Mouse (Mus musculus): ENCODE data around the gene Ston2. TPM values are rescaled to one million over a fixed set of nuclear protein-coding genes. Genes with fewer than 3 reads are reported as not detected.
A peak's percentile ranks its signal among the peaks of the same experiment; 100 is the strongest.

Ston2 gene
- polyA plus RNA-seq, 1 experiment from 2014 or later = 7.4 TPM

DNA sequence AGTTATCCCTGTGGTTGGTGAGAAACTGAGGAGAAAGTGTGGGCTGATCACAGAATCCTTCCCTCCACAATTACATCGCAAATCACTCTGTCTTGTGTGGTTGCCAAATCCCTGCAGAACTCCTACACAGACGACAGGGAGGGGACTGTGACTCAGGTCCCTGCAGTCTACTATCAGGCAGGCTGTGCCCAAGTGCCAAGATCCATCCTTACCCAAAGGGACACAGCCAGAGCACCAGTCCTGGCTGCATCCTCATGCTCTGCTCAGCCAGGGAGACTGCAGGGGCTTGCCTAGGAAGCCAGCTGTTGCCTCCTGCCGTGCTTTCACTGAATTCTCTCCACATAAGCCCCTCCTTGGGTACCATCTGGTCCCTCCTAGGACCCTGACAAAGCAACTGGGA lies 77.3 kb downstream of the Ston2 start:
- Histone ChIP-seq H3K27me3 (no peaks in the 10 kb centered on the region), H3K4me1 (replicated peaks) (peaks cover 10% of the 10 kb centered on the region)

DNA sequence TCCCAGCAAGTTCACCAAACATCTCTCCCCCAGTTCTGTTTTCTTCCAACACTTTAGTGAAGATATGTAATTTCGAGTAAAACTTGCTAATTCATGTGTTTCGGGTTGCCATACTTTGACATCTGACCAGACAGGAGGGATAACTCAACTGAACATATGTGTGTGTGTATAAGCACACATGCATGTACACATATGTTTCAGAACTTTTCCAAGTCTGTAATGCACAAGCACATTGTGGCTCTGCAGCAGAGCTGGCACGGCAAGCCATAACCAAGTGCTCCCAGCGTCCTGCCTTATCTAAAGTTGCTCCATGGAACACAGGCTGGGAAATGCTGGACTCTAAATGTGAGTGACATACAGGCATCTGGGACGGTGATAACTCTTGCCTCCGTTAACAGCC lies 78.6 kb downstream of the Ston2 start:
- Histone ChIP-seq H3K27me3 (no peaks in the 10 kb centered on the region), H3K9me3 (no peaks in the 10 kb centered on the region), H3K27ac (no peak overlapping the region), H3K4me2 (replicated peaks) (no peak overlapping the region), H3K4me3 (replicated peaks) (no peak overlapping the region), H3K36me3 (no peaks in the 10 kb centered on the region), H3K4me1 (replicated peaks) (peaks cover 10% of the 10 kb centered on the region), H3K9ac (replicated peaks) (no peak overlapping the region)
- 89% methylated on average over 6 of the region's 6 CpGs for WGBS
- no peak for ATAC-seq

More for the DNA sequence above, 77.3 kb downstream of the Ston2 start:
- H3K27ac ChIP-seq = peak overlapping the region; percentile 39
- H3K4me3 ChIP-seq (replicated peaks) = no peak overlapping the region
- H3K9ac ChIP-seq (replicated peaks) = no peak overlapping the region; the same call in 1 of the 2 replicates
- H3K9me3 ChIP-seq = no peaks in the 10 kb centered on the region
- no peak overlapping the region for H3K4me2 ChIP-seq (replicated peaks)
- no peaks in the 10 kb centered on the region for H3K36me3 ChIP-seq
- peak; percentile 45; the same call in 1 of the 2 replicates for ATAC-seq
- 36% methylated on average over 3 of the region's 3 CpGs for WGBS

DNA sequence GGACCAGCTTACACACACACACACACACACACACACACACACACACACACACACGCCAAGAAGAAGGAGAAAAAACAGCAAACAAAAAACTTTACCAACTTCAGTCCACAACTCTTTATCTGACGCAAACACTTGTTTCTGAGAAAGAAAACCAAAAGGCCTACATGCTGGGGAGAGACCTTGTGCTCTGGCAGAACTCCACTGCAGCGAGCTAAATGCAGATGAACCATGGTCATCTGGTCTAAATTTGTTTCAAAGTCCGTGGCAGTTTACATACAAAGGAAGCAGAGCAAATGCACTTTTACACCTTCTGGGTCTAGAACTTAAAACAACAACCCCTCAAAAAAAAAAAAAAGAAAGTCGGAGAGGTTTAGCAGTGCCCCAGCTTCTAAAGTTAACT lies 79.0 kb downstream of the Ston2 start:
- Histone ChIP-seq H3K27ac (no peak overlapping the region), H3K9me3 (no peaks in the 10 kb centered on the region), H3K4me1 (replicated peaks) (peaks cover 10% of the 10 kb centered on the region), H3K4me3 (replicated peaks) (no peak overlapping the region), H3K4me2 (replicated peaks) (no peak overlapping the region), H3K36me3 (no peaks in the 10 kb centered on the region), H3K27me3 (no peaks in the 10 kb centered on the region), H3K9ac (replicated peaks) (no peak overlapping the region)
- no peak for ATAC-seq
- WGBS = 83% methylated on average over 4 of the region's 5 CpGs

DNA sequence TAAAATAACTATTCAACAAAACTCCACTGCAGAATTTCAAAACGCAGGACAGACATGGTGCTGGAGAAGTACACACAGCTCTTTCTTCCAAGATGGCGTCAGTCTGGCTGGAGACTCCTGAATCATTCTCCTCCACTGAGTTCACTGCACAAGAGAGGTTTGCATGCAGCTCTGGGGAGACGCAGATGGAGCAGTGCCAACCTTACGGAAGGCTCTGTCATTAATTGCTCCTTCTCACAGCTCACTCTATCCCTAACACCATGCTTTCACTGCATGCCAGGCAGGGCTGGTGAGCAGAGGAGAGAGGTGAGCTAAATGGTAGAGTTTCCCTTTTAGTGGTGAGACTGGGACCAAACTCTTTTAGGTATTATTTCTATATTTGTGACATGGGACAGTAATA lies 80.4 kb downstream of the Ston2 start:
- no peaks in the 10 kb centered on the region for H3K36me3 ChIP-seq
- H3K4me2 ChIP-seq (replicated peaks) = no peak overlapping the region
- no peak overlapping the region for H3K9ac ChIP-seq (replicated peaks)
- WGBS = 79% methylated on average over 4 of the region's 4 CpGs
- H3K4me1 ChIP-seq (replicated peaks) = peaks cover 10% of the 10 kb centered on the region
- no peak overlapping the region for H3K27ac ChIP-seq
- no peaks in the 10 kb centered on the region for H3K9me3 ChIP-seq
- 0 out of 2 replicates have a peak, but pooled peaks have one; percentile 37 for ATAC-seq
- H3K4me3 ChIP-seq (replicated peaks) = no peak overlapping the region
- H3K27me3 ChIP-seq = no peaks in the 10 kb centered on the region

DNA sequence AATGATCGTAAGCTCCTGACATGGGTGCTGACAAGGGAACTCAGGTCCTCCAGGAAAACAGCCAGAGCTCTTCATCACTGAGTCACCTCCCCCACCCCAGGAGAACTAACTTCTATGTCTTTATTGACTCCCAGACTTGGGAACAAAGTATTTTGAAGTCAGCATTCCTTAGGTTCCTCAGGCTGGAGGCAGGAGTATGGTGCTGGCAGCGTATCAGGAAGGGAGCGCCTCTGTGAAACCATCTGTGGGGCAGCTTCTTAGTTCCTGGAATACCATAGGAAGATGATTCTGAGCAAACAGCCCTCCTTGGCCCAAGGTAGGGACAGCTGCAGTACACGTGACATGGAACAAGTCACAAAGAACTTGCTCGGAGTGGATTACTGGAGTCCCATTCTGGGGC lies 84.7 kb downstream of the Ston2 start:
- H3K4me1 ChIP-seq (replicated peaks) = no peaks in the 10 kb centered on the region
- ATAC-seq = no peak
- WGBS = 87% methylated on average over 5 of the region's 5 CpGs

DNA sequence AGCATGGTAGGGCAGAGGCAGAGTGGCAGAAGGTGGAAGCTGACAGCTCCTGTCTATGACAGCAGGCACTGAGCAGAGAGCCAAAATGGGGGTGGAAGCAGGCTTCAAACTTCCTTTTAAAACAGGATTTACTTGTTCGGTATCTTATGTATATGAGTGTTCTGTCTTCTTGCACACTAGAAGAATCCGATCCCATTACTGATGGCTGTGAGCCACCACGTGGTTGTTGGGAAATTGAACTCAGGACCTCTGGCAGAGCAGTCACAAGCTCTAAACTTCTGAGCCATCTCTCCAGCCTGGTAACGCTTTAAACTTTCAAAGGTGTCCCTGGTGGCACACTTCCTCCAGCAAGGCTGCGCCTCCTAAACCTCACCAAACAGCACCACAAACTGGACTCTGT lies 85.4 kb downstream of the Ston2 start:
- H3K27me3 ChIP-seq = no peaks in the 10 kb centered on the region
- H3K9ac ChIP-seq (replicated peaks) = no peak overlapping the region
- H3K9me3 ChIP-seq = no peaks in the 10 kb centered on the region
- no peak overlapping the region for H3K4me3 ChIP-seq (replicated peaks)
- H3K4me2 ChIP-seq (replicated peaks) = no peak overlapping the region
- H3K4me1 ChIP-seq (replicated peaks) = no peaks in the 10 kb centered on the region
- H3K36me3 ChIP-seq = no peaks in the 10 kb centered on the region
- no peak for ATAC-seq
- H3K27ac ChIP-seq = no peak overlapping the region
- 93% methylated on average over 5 of the region's 5 CpGs for WGBS

More for the DNA sequence above, 84.7 kb downstream of the Ston2 start:
- no peak overlapping the region for H3K27ac ChIP-seq
- H3K4me2 ChIP-seq (replicated peaks) = no peak overlapping the region
- H3K9me3 ChIP-seq = no peaks in the 10 kb centered on the region
- no peaks in the 10 kb centered on the region for H3K27me3 ChIP-seq
- H3K36me3 ChIP-seq = no peaks in the 10 kb centered on the region
- H3K4me3 ChIP-seq (replicated peaks) = no peak overlapping the region
- H3K9ac ChIP-seq (replicated peaks) = no peak overlapping the region

DNA sequence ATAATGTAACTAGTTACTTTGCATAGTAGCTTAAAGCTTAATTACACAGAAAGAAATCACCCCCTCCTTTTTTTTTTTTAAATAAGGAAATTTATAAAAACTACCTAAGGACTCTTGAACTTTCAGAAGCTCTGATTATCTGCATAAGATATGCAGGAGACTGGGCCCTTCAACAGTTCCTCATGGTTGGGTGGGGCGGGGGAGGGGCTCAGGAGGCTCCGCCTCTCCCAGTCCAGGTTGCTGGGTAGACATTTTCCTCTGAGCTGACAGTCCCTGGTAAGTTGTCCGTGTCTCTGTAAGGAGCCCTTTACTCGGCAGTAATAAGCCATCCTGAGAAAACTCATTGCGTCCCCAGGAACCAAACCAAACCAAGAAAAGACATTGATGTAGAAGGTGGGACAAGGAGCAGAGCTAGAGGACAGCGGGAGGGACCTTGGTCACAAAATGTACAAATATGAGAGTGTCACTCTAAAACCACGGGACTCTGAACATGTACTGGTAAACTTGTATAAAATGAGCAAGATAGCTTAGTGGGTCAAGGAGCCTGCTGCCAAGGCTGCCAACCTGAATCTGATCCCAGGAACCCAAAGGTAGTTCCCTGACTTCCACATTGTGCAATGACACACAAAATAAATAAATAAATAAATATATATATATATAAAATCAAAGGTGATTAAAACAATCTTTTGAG lies 88.6 kb downstream of the Ston2 start:
- ATAC-seq = no peak
- WGBS = 93% methylated on average over 7 of the region's 7 CpGs
- Histone ChIP-seq H3K36me3 (no peaks in the 10 kb centered on the region), H3K9me3 (no peaks in the 10 kb centered on the region), H3K27ac (no peak overlapping the region), H3K4me2 (replicated peaks) (no peak overlapping the region), H3K4me3 (replicated peaks) (no peak overlapping the region), H3K27me3 (no peaks in the 10 kb centered on the region), H3K4me1 (replicated peaks) (peaks cover 4% of the 10 kb centered on the region), H3K9ac (replicated peaks) (no peak overlapping the region)

DNA sequence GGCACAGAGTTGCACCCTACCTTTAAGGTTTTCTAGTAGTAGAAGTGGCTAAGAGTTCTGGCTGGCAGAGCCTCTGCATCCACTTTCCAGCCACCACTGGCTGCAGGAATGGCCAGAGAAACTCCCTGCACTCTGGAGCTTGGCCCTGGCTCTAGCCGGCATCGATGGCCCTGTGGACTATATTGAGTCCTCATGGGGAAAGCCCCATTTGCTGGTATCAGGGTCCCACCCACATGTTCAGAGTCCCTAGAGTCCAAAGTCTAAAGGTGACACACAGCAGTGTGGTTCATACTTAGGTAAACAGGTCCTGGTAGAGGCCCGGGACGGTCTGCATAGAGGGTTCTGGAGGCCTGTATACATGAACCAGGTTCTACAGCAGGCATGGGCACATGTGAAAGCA lies 92.0 kb downstream of the Ston2 start:
- no peak overlapping the region for H3K4me2 ChIP-seq (replicated peaks)
- 92% methylated on average over 4 of the region's 4 CpGs for WGBS
- no peaks in the 10 kb centered on the region for H3K9me3 ChIP-seq
- H3K27me3 ChIP-seq = no peaks in the 10 kb centered on the region
- no peaks in the 10 kb centered on the region for H3K36me3 ChIP-seq
- 0 out of 2 replicates have a peak, but pooled peaks have one; percentile 35 for ATAC-seq
- no peak overlapping the region for H3K9ac ChIP-seq (replicated peaks)
- H3K4me3 ChIP-seq (replicated peaks) = no peak overlapping the region
- peaks cover 4% of the 10 kb centered on the region for H3K4me1 ChIP-seq (replicated peaks)
- H3K27ac ChIP-seq = no peak overlapping the region

DNA sequence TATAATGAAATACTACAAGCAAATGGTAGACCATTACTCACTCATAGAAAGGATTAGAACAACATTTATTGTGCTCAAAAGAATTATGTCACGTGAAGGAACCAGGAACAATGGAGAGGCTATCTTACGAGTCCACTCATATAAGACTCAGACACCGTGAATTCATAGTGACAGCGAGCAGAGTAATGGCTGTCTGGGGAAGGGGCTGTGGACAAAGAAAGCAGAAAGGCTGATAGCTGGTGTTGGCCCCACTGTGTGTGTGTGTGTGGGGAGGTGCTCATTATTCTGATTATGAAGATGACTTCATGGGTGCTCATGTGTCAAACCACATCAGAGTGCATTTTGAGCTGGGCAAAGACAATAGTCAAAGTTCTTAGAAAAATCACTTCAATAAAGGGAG lies 92.4 kb downstream of the Ston2 start:
- Histone ChIP-seq H3K9me3 (no peaks in the 10 kb centered on the region), H3K27ac (no peak overlapping the region), H3K4me2 (replicated peaks) (no peak overlapping the region), H3K9ac (replicated peaks) (no peak overlapping the region), H3K36me3 (no peaks in the 10 kb centered on the region), H3K4me1 (replicated peaks) (peaks cover 4% of the 10 kb centered on the region), H3K27me3 (no peaks in the 10 kb centered on the region), H3K4me3 (replicated peaks) (no peak overlapping the region)
- 41% methylated on average over 4 of the region's 4 CpGs for WGBS
- peak; percentile 89 for ATAC-seq

DNA sequence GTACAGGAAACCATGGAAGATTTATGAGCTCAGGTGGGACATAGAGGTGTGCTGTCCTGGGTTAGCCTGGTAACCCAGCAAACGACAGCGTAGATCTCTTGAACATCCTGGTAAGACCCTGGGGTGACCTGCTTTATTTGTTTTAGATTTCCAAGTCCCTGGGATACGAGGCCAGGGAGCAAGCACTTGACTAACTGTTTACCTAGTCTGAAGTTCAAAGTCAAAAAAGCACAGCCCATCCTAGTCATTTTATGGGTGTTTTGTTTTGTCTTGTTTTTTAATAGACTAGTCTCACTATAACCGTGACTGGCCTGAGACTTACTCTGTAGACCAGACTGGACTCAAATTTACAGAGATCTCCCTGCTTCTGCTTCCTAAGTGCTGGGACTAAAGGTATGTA lies 93.4 kb downstream of the Ston2 start:
- 88% methylated on average over 4 of the region's 4 CpGs for WGBS
- ATAC-seq = no peak
- no peaks in the 10 kb centered on the region for H3K36me3 ChIP-seq

DNA sequence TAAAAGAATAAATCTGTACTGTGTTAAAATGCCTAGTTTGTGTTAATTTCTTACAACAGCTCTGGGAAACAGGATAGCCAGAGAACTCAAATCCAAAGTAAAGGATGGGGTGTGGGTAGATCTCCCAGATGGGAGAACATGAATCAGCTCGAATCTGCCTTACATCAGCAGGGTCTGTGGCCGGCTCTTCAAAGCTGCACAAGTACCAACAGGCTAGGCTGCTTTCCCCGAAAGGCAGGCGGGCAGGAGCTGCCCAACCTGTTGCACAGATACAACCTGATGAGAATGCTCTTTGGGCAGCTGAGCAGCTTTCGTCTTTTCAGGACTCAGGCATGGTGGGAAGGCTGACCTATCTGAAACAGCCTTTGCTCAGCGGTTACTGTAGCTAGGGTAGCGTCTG lies 94.6 kb downstream of the Ston2 start:
- ATAC-seq = no peak
- Histone ChIP-seq H3K4me2 (replicated peaks) (no peak overlapping the region), H3K9me3 (no peaks in the 10 kb centered on the region), H3K27me3 (no peaks in the 10 kb centered on the region), H3K4me3 (replicated peaks) (no peak overlapping the region), H3K9ac (replicated peaks) (no peak overlapping the region), H3K36me3 (no peaks in the 10 kb centered on the region), H3K27ac (no peak overlapping the region), H3K4me1 (replicated peaks) (peaks cover 4% of the 10 kb centered on the region)
- WGBS = 88% methylated on average over 7 of the region's 7 CpGs

More for the DNA sequence above, 93.4 kb downstream of the Ston2 start:
- Histone ChIP-seq H3K27ac (no peak overlapping the region), H3K4me1 (replicated peaks) (peaks cover 4% of the 10 kb centered on the region), H3K4me2 (replicated peaks) (no peak overlapping the region), H3K4me3 (replicated peaks) (no peak overlapping the region), H3K9ac (replicated peaks) (no peak overlapping the region), H3K9me3 (no peaks in the 10 kb centered on the region), H3K27me3 (no peaks in the 10 kb centered on the region)

DNA sequence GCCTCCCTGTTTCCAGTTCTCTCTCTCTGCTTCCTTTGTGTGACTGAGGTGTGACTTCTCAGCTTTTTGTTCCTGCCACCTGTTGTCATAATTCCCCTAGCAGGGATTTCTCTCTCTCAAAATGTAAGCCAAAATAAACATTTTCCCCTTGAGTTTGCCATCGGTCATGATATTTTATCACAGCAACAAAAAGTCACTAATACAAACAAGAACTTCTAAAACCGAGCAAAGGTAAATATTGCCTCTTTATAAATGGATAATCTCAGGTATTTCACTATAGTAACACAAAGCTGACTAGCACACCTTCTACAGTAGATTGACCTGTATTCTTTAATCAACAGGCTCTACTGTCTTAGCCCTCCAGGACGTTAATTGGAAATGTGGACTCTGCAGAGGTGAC lies 95.2 kb downstream of the Ston2 start:
- H3K27ac ChIP-seq = no peak overlapping the region
- no peak for ATAC-seq
- no peak overlapping the region for H3K4me3 ChIP-seq (replicated peaks)
- no peaks in the 10 kb centered on the region for H3K27me3 ChIP-seq
- WGBS = 88% methylated on average over 3 of the region's 3 CpGs
- no peak overlapping the region for H3K4me2 ChIP-seq (replicated peaks)
- no peaks in the 10 kb centered on the region for H3K9me3 ChIP-seq
- H3K9ac ChIP-seq (replicated peaks) = no peak overlapping the region
- no peaks in the 10 kb centered on the region for H3K36me3 ChIP-seq
- H3K4me1 ChIP-seq (replicated peaks) = peaks cover 4% of the 10 kb centered on the region

Measured in midbrain, embryonic 13.5 days (tissue).